Mouse (Mus musculus) CD8-positive naive resting alpha-beta T cell, adult 2 months (primary cell): ENCODE measurements around the gene Clk1.
"Not testable (repeated sequence)": the region's sequence is repeated elsewhere in the genome, so short reads cannot be mapped to it uniquely, and the experiment has no call there.

Experiments
- DNase-seq, 2 experiments: peaks; one replicate each; pipeline ENCODE4 v3.0.0; 2022; ENCODE audit warnings: low read depth in 2 of 2, low spot score in 2 of 2

Clk1 gene

GRCm38 (mm10) chr1:58408141-58408540 lies 15.7 kb downstream of the Clk1 start:
- DNase-seq: no peak

GRCm38 (mm10) chr1:58407321-58407720 lies 16.5 kb downstream of the Clk1 start:
- DNase-seq: no peak

- DNase-seq: no peak
Measured at GRCm38 (mm10) chr1:58403745-58404144, 20.1 kb downstream of the Clk1 start.

GRCm38 (mm10) chr1:58401396-58401795 lies 22.5 kb downstream of the Clk1 start:
- no peak for DNase-seq

DNA sequence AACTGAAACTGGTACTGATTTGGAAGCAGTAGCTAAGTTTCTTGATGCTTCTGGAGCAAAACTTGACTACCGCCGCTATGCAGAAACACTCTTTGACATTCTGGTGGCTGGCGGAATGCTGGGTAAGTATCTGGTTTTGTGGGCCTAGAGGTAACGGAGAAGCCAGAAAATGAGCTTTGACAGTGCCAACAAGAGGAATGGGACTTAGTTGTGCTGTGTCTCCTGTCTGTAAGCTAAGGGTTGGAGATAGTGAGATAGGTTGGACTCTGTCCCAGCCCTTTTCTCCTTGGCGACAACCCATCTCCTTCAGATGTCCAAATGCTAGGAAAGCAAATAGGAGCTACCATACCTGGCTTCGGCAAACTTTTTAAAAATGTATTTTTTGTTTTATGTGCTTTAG lies 26.1 kb downstream of the Clk1 start:
- DNase-seq: no peak

DNA sequence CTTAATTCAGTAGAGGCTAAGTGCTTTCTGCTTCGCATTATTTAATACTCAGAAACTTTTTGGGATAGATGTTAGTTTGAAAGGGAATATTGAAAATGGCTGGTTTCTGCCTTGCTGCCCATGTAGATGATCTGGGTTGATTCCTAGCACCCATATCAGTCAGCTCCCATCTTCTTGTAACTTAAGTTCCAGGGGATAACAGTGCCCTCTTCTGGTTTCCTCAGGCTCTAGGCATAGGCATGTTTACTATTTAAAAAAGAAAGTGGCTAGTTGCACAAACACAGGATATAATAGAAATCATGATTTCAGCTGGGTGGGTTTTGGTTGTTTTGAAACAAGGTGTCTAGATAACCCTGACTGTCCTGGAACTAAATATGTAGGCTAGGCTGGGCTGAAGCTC lies 27.7 kb downstream of the Clk1 start:
- DNase-seq: no peak

- no peak for DNase-seq
Measured at GRCm38 (mm10) chr1:58395341-58395740, 28.5 kb downstream of the Clk1 start.

GRCm38 (mm10) chr1:58393284-58394195 lies 30.3 kb downstream of the Clk1 start:
- DNase-seq: peak in 1 of 2 experiments; percentile 48

- peak; percentile 91 to 92 for DNase-seq
Measured at GRCm38 (mm10) chr1:58392652-58393283, 31.1 kb downstream of the Clk1 start, which contains the start of gene Bzw1. Gene Bzw1, plus strand, starts transcription at chr1:58392898.

DNA sequence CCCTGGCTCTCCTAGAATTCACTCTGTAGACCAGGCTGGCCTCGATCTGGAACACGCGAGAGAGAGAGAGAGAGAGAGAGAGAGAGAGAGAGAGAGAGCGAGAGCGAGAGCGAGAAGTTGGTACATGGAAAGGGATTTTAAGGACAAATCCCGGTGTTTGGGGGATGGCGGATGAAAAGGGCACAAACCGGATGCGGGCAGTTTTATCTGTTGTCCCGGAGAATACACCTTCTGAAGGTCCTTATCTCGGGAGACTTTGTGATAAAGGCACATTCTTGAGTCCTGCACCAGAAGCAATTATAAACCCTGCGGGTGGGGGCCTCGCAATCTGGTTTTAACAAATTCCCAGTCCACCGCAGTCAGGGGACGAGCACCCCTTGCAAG lies 31.6 kb downstream of the Clk1 start:
- no peak for DNase-seq

DNA sequence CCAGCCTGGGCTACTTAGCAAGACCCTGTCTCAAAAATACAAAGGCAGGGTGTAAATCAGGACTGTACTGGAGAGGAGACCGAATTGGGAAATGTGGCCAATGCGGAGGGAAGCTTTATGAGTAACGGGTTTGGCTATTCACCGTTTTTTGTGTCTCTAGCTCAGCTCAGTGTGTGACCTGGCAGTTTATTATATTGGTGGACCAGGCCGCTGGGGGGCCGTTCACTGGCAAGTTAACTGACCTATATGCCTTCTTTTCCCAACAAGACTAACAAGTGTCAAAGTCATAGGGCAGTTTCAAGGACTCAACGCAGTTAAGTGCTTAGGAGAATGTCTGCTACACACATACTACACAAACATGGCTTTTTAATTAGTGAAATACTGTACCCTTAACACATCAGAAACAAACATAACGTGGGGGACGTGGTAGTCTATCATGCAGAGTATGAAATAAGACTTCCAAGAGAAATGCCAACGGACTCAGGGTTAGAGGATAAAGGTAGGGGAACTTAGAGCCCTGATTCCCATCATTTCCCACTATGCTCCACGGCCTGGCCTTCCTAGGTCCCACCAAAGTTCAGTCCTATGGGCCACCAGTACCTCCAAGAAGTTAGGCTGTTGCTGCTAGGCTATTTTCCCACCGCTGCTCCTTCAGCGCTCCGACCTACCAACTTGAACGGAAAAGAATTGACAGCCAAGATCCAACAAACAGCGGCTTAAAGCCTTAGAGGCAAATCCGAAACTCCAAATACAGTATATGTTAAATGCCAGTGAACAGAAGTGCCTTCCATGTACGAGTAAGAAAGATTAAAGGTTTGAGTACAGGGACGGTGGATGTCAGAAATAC lies 32.2 kb downstream of the Clk1 start:
- DNase-seq: no peak

DNA sequence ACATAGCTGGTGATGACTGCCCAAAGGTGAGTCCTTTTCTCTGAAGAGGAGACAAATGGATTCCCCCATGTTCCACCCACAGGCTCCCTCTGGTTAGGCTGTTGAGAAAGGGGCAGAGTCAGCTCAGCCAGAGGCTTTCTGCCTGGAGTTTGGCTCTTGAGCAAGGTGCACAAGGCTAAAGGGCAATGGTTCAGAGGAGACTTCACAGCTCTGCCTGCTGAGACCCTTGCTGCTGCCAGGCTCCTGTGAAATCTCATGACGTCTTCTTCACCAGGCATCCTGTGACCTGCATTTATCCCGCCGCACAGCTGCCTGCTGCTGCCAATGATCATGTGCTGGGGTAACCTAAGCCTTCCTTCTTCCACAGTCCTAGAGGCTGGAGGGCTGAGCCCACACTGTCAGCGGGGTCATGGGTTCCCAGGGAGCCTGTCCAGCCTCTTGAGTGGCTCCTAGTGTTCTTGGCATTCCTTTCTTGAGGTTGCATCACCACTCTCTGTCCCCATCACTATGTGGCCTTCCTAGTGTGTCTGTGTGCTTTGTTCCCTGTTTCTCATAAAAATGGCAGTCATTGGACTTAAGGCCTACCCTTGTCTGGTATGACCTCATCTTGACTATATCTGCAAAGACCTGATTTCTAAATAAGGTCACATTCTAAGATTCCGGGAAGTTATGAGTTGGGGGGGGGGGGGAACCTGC lies 41.1 kb downstream of the Clk1 start:
- no peak for DNase-seq

GRCm38 (mm10) chr1:58375574-58376147 lies 48.2 kb downstream of the Clk1 start:
- no peak for DNase-seq

GRCm38 (mm10) chr1:58374266-58374665 lies 49.6 kb downstream of the Clk1 start:
- not testable (repeated sequence) for DNase-seq

- no peak for DNase-seq
Measured at GRCm38 (mm10) chr1:58369716-58370115, 54.1 kb downstream of the Clk1 start.

DNA sequence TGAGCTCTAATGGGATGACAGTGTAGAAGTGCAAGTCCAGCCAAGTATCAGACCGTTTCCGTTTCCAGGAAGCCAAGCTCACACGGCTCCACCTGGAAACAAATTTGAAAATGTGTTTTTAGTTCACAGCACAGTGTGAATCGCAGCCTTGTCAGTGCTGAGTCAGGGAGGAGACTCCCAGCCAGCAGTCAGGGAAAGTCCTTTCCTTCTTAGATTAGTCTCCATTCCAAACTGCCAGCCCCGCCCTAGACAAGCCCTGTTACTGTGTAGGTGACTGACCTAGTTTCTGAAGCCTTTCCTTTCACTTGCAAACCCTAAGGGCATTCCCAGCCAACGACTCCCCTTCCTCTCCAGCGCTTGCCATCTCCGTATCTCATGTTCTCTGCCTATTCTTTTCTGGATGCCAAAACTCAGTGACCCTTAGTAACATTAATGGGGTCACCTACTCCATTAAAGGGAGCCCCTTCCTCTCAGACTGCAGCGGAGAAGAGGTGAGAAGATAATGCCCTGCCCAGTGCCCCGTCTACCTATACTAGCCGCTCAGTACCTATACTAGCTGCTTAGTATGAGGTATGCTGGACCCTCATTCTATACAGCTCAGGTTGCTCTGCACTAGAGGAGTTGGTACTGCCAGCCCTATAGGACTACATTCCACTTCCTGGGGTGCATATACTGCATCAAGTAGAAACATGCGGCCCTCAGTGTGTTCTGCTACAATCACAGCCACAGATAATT lies 57.0 kb downstream of the Clk1 start:
- DNase-seq: no peak

- no peak for DNase-seq
Measured at GRCm38 (mm10) chr1:58365829-58366228, 58.0 kb downstream of the Clk1 start.

GRCm38 (mm10) chr1:58364551-58364950 lies 59.3 kb downstream of the Clk1 start:
- DNase-seq: no peak

- no peak for DNase-seq
Measured at GRCm38 (mm10) chr1:58362296-58362695, 61.6 kb downstream of the Clk1 start.
